Mouse (Mus musculus) erythroblast, embryonic 14.5 days (primary cell): Measurements from ENCODE around the gene Acat1. TPM values are rescaled to one million over a fixed set of nuclear protein-coding genes. Genes with fewer than 3 reads are reported as not detected.

Experiments
- H3K27me3 ChIP-seq: 2 replicates; pipeline ENCODE4 v1.6.1; 2012; ENCODE audit warnings: inconsistent platforms; ENCODE audit not compliant: control insufficient read depth
- H3K36me3 ChIP-seq: 2 replicates; pipeline ENCODE4 v1.6.1; 2012; ENCODE audit warnings: mild to moderate bottlenecking, inconsistent platforms; ENCODE audit not compliant: control insufficient read depth
- H3K4me1 ChIP-seq: 2 replicates; pipeline ENCODE4 v1.6.1; 2012; ENCODE audit warnings: inconsistent platforms; ENCODE audit not compliant: control insufficient read depth
- H3K4me3 ChIP-seq: replicated peaks from 2 replicates; pipeline ENCODE3; 2012; ENCODE audit warnings: moderate library complexity, mild to moderate bottlenecking, inconsistent platforms
- H3K9me3 ChIP-seq: 2 replicates; pipeline ENCODE4 v1.6.1; 2012; ENCODE audit warnings: low read length, inconsistent platforms, mixed read lengths; ENCODE audit not compliant: control insufficient read depth
- GATA1 ChIP-seq: IDR thresholded peaks from 2 replicates; pipeline ENCODE4 v1.6.1; 2012; ENCODE audit warnings: low read length, inconsistent platforms, mixed read lengths
- TAL1 ChIP-seq: IDR thresholded peaks from 3 replicates; pipeline ENCODE4 v1.6.1; 2012; ENCODE audit warnings: low read length, inconsistent platforms, mixed read lengths
- polyA plus RNA-seq: library from polyadenylated mRNA; stranded (reverse); fragments of >175 nt; gene quantifications from 2 replicates; pipeline ENCODE4 v1.2.3, GENCODE M21; 2012

The Acat1 gene
- polyA plus RNA-seq, 1 experiment, result 3.1 TPM

DNA sequence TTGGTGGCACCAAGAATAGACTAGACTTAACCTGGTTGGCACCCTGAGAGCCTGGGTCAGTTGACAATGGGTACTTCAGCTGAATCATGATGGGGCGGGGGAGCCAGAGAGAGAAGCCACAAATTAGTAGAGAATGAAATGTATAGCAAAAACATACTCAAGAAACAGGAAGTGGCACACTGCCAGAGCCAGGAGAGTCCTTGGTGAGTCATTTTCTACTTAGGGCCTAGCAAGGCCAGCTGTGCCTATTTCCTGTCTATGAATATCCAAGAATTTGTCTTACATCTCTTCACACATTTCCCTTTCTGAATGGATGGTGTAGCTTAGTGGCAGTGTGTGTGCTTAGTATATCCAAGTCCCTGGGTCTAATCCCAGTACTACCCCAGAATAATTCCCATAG lies 6.8 kb downstream of the Acat1 start:
- Histone ChIP-seq H3K4me1 (peaks cover 5% of the 10 kb centered on the region; the same call in 1 of the 2 replicates), H3K9me3 (no peaks in the 10 kb centered on the region), H3K36me3 (peaks cover 7% of the 10 kb centered on the region), H3K27me3 (no peaks in the 10 kb centered on the region), H3K4me3 (no peak overlapping the region)
- no peak for TF ChIP-seq TAL1
- no peak for TF ChIP-seq GATA1

DNA sequence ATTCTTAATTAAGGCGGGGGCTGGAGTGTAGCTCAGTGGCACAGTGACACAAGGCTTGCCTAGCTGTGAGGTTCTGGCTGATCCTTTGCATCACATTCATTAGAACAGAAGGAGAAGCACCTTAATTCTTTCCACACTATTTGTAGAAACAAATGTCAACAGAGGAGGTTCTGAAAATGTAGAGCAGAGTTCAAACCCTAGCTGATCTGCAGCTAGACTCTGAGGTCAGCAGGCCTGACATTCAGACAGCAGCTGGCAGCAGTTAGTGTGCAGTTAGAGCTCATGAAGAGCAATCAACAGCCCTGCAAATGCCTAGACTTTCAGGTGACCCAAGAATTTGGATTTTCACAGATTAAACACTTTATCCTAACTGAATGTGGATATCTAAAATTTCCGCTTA lies 8.6 kb downstream of the Acat1 start:
- TF ChIP-seq TAL1, result no peak
- no peak for TF ChIP-seq GATA1
- H3K9me3 ChIP-seq, result no peaks in the 10 kb centered on the region
- H3K4me1 ChIP-seq, result peaks cover 5% of the 10 kb centered on the region; the same call in 1 of the 2 replicates
- peaks cover 7% of the 10 kb centered on the region for H3K36me3 ChIP-seq
- no peaks in the 10 kb centered on the region for H3K27me3 ChIP-seq
- no peak overlapping the region for H3K4me3 ChIP-seq

- no peak overlapping the region for H3K4me3 ChIP-seq
- no peaks in the 10 kb centered on the region for H3K9me3 ChIP-seq
- no peaks in the 10 kb centered on the region for H3K27me3 ChIP-seq
- H3K36me3 ChIP-seq, result peaks cover 6% of the 10 kb centered on the region; the same call in 1 of the 2 replicates
- no peaks in the 10 kb centered on the region for H3K4me1 ChIP-seq
- TF ChIP-seq GATA1 (no peak), TAL1 (no peak)
Measured at GRCm38 (mm10) chr9:53598631-53599030, 11.6 kb downstream of the Acat1 start.

- TF ChIP-seq TAL1 (no peak), GATA1 (no peak)
- no peaks in the 10 kb centered on the region for H3K4me1 ChIP-seq
- no peak overlapping the region for H3K4me3 ChIP-seq
- peaks cover 15% of the 10 kb centered on the region for H3K36me3 ChIP-seq
- no peaks in the 10 kb centered on the region for H3K27me3 ChIP-seq
- H3K9me3 ChIP-seq, result no peaks in the 10 kb centered on the region
Measured at GRCm38 (mm10) chr9:53596971-53597600, 13.1 kb downstream of the Acat1 start.

GRCm38 (mm10) chr9:53594764-53595163 lies 15.4 kb downstream of the Acat1 start:
- no peak for TF ChIP-seq GATA1
- no peak for TF ChIP-seq TAL1
- peaks cover 24% of the 10 kb centered on the region for H3K36me3 ChIP-seq

GRCm38 (mm10) chr9:53581870-53582269 lies 28.3 kb downstream of the Acat1 start:
- Histone ChIP-seq H3K4me1 (no peaks in the 10 kb centered on the region), H3K36me3 (peaks cover 85% of the 10 kb centered on the region), H3K9me3 (no peaks in the 10 kb centered on the region), H3K27me3 (no peaks in the 10 kb centered on the region), H3K4me3 (no peak overlapping the region)
- TF ChIP-seq GATA1 (no peak), TAL1 (no peak)

More at GRCm38 (mm10) chr9:53594764-53595163, 15.4 kb downstream of the Acat1 start:
- H3K4me3 ChIP-seq, result no peak overlapping the region
- H3K9me3 ChIP-seq, result no peaks in the 10 kb centered on the region
- no peaks in the 10 kb centered on the region for H3K27me3 ChIP-seq
- no peaks in the 10 kb centered on the region for H3K4me1 ChIP-seq

GRCm38 (mm10) chr9:53575721-53576120 lies 34.5 kb downstream of the Acat1 start:
- H3K36me3 ChIP-seq, result peaks cover 96% of the 10 kb centered on the region
- no peak overlapping the region for H3K4me3 ChIP-seq
- H3K27me3 ChIP-seq, result no peaks in the 10 kb centered on the region
- TF ChIP-seq TAL1 (no peak), GATA1 (no peak)
- peaks cover 10% of the 10 kb centered on the region for H3K4me1 ChIP-seq
- H3K9me3 ChIP-seq, result no peaks in the 10 kb centered on the region

DNA sequence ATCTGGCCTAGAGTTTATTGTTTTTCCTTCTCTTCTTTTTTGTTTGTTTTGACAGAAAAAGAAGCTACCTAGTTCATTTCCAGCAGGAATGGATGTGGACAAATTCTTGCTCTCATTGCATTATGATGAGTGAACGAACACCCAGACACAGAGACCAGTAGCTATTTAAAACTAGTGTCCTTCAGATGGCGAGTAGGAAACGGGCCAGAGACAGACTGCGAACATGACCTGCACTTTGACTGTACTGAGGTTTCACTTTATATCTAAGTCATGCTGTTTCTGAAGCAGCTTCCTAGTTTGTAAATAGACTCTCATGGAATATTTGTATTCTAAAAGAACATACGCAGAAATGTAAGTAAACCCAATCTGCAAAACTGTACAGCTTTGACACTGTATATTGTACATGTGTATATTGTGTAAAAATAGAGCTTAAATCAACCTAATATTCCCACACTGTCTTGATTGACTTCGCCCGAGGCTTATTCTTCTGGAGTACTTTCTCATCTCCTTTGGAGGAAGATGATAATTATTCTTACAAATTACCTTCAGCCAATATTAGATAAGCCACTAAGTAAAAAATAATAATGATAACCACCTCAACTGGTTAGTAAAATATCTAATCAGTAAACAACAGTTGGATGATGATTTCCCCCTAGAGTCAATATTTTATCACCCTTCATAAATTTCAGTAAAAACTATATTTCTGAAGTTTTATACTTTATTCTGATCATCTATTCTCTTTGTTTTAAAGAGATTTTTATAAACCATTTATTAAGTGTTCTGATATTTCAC lies 37.5 kb downstream of the Acat1 start:
- TF ChIP-seq GATA1 (no peak), TAL1 (no peak)

DNA sequence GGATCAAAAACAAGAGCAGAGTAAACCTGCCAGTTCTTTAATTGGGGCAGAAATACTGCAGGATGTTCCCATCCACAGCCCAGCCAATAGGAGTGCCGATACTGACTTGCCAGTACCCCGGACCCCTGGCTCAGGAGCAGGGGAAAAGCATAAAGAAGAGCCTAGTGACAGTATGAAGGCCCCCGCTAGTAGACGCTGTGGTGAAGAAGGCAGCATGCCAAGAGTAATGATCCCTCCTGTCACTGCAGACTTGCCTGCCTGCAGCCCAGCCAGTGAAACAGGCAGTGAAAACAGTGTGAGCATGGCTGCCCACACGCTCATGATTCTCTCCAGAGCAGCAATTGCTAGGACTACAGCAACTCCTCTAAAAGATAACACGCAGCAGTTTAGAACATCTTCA lies 39.5 kb downstream of the Acat1 start:
- H3K9me3 ChIP-seq, result no peaks in the 10 kb centered on the region
- peaks cover 96% of the 10 kb centered on the region for H3K36me3 ChIP-seq
- TF ChIP-seq TAL1 (no peak), GATA1 (no peak)
- no peak overlapping the region for H3K4me3 ChIP-seq
- H3K27me3 ChIP-seq, result no peaks in the 10 kb centered on the region
- peaks cover 12% of the 10 kb centered on the region for H3K4me1 ChIP-seq

More for the DNA sequence above, 37.5 kb downstream of the Acat1 start:
- H3K9me3 ChIP-seq, result no peaks in the 10 kb centered on the region
- H3K27me3 ChIP-seq, result no peaks in the 10 kb centered on the region
- H3K4me1 ChIP-seq, result peaks cover 12% of the 10 kb centered on the region
- H3K4me3 ChIP-seq, result no peak overlapping the region
- peaks cover 95% of the 10 kb centered on the region for H3K36me3 ChIP-seq
